Mouse (Mus musculus) spleen, adult 2 months (tissue): Measurements from ENCODE around the gene Serpina3a.

ENCODE experiments used
- CTCF ChIP-seq: fragments of 200-500 bp; IDR thresholded peaks from 2 replicates; pipeline ENCODE4 v1.5.1; 2011; ENCODE audit warnings: mild to moderate bottlenecking, inconsistent platforms; ENCODE audit not compliant: insufficient read depth, insufficient read length, insufficient replicate concordance; ENCODE audit errors: extremely low read depth
- POLR2A ChIP-seq: fragments of 200-500 bp; IDR thresholded peaks from 2 replicates; pipeline ENCODE4 v1.6.1; 2011; ENCODE audit warnings: low read depth, low read length, inconsistent platforms

DNA sequence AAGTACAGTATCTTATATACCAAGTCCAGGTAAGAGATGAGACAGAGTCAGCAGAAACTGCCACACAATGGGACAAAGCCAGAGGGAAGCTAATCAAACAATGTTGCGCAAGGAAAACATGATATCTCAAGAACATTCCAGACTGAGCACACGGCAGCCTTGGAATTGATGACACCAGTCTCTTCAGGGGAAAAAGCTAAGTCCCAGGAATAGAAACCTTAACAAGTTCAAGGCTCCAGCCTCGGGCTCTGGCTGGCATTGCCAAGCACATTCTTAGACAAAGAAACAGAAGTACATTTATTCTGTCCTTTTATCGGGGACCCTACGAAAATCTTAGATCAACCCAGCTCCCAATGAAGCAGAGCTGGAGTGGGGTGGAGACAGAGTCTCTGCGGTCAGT, 11.8 kb upstream of the Serpina3a start, which contains the start of gene Serpina5:
- TF ChIP-seq CTCF (no peak), POLR2A (no peak)
